Mouse (Mus musculus) hindbrain, embryonic 10.5 days (tissue): Measurements from ENCODE around the gene Trim58. TPM values are rescaled to one million over a fixed set of nuclear protein-coding genes. Genes with fewer than 3 reads are reported as not detected.

Experiments
- DNase-seq: peaks from one replicate; pipeline ENCODE4 v3.0.0-alpha.2; 2017; ENCODE audit warnings: low spot score
- H3K27ac ChIP-seq: fragments of 300-500 bp; sonication (generic); 2 replicates; pipeline ENCODE4 v1.5.1; 2016; ENCODE audit warnings: mild to moderate bottlenecking, moderate library complexity
- H3K27me3 ChIP-seq: fragments of 300-500 bp; sonication (generic); 2 replicates; pipeline ENCODE4 v1.6.1; 2016; ENCODE audit warnings: mild to moderate bottlenecking; ENCODE audit not compliant: poor library complexity, insufficient read depth, severe bottlenecking
- H3K36me3 ChIP-seq: fragments of 300-500 bp; sonication (generic); 2 replicates; pipeline ENCODE4 v1.6.1; 2016; ENCODE audit warnings: mild to moderate bottlenecking, moderate library complexity
- H3K4me1 ChIP-seq: fragments of 300-500 bp; sonication (generic); replicated peaks from 2 replicates; pipeline ENCODE4 v1.6.1; 2016; ENCODE audit warnings: mild to moderate bottlenecking
- H3K4me3 ChIP-seq: fragments of 300-500 bp; sonication (generic); 2 replicates; pipeline ENCODE4 v1.5.1; 2016; ENCODE audit warnings: mild to moderate bottlenecking, moderate library complexity
- H3K9me3 ChIP-seq: fragments of 300-500 bp; sonication (generic); 2 replicates; pipeline ENCODE4 v1.6.1; 2016; ENCODE audit warnings: mild to moderate bottlenecking, moderate library complexity
- WGBS: fragments of 180-500 bp; shearing (Covaris S2); methylation state at CpG from one replicate; pipeline ENCODE4 v1.1.7; 2016; 5-methylcytosine and 5-hydroxymethylcytosine counted together
- polyA plus RNA-seq: library from polyadenylated mRNA; unstranded; fragments of >200 nt; fragmentation: Nextera tagmentation; extraction: Ambion mirVana; gene quantifications from 2 replicates; pipeline ENCODE4 v1.2.1, GENCODE M21; 2016

Gene Trim58
- polyA plus RNA-seq, 1 experiment from 2014 or later = 0.60 TPM

DNA sequence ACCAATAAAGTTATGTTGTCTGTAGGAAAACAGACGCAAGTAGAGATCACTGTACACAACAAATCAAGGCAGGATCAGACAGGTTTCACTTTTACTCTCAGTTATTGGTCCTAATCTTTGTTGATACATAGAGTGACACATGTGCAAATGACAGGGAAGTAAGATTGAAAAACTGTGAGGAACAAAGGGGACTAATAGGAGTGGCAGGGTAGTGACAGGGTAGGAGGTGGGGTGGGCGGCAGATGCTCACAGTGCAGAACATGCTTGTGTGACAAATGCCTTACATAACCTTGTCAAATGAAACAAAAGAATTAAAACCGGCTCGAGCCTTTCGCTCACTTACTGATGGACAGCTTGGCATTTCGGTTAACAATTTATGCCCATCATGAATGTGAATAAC lies 21.5 kb upstream of the Trim58 start:
- Histone ChIP-seq H3K27me3 (no peaks in the 10 kb centered on the region), H3K4me3 (no peak overlapping the region), H3K36me3 (no peaks in the 10 kb centered on the region), H3K27ac (no peak overlapping the region), H3K4me1 (peaks cover 23% of the 10 kb centered on the region; the same call in 1 of the 2 replicates), H3K9me3 (no peaks in the 10 kb centered on the region)
- DNase-seq = no peak
- WGBS = 57% methylated on average over 6 of the region's 6 CpGs

DNA sequence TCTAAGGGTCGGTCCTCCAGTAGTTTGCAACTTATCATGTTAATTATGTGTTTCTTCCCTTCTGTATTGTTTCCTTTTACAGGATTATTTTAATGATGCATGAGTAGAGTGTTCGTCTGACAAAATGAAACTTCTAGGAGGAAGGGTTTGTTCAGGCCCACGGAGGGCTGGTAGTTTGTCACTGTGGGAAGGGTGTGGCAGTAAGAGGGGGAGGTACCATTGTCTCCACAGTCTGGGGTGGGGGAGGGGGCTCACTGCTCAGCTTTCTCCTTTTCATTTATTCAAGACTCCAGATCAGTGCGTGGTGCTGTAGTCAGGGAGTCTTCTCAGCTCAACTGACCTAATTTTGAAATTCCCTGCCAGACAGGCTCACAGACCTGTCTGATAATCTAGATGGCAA lies 14.1 kb upstream of the Trim58 start:
- Histone ChIP-seq H3K9me3 (no peaks in the 10 kb centered on the region), H3K27ac (no peak overlapping the region), H3K36me3 (no peaks in the 10 kb centered on the region), H3K4me3 (no peak overlapping the region), H3K4me1 (peaks cover 13% of the 10 kb centered on the region; the same call in 1 of the 2 replicates), H3K27me3 (no peaks in the 10 kb centered on the region; the same call in 1 of the 2 replicates)
- 64% methylated on average over 4 of the region's 4 CpGs for WGBS
- no peak for DNase-seq

DNA sequence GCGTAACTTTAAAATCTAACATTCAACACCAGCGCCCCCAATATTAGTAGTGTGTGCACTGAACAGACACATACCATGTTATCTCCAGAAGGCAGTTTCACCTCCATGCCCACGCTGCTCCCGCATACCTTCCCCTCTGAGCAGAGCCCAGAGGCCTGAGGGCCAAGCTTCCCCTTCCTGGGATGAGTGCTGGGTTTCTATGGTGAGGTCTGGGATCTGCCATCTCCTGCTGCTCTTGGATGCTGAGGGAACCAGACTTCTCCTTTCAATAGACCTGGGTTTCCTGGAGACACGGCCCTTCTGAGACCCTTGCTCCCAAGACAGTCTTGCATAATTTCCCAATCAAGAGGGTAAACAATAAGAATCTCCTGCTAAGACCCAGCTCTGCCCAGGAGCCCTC lies 9.9 kb upstream of the Trim58 start, which contains the start of gene Olfr323:
Gene Olfr323, minus strand, starts transcription at position 101 of the 400 bp plus-strand sequence.
- H3K9me3 ChIP-seq = no peaks in the 10 kb centered on the region
- WGBS = 82% methylated on average over 5 of the region's 5 CpGs
- DNase-seq = no peak
- H3K4me1 ChIP-seq = 0 out of 2 replicates have a peak, but pooled peaks cover 4% of the 10 kb centered on the region
- H3K27me3 ChIP-seq = no peaks in the 10 kb centered on the region; the same call in 1 of the 2 replicates
- H3K36me3 ChIP-seq = no peaks in the 10 kb centered on the region
- no peak within 1 kb of the TSS for H3K27ac ChIP-seq
- H3K4me3 ChIP-seq = no peak within 1 kb of the TSS

GRCm38 (mm10) chr11:58634878-58635277 lies 5.4 kb upstream of the Trim58 start:
- WGBS = 73% methylated on average over 4 of the region's 4 CpGs
- Histone ChIP-seq H3K4me1 (no peaks in the 10 kb centered on the region), H3K36me3 (no peaks in the 10 kb centered on the region), H3K27me3 (peaks cover 17% of the 10 kb centered on the region; the same call in 1 of the 2 replicates), H3K27ac (no peak overlapping the region), H3K4me3 (no peak overlapping the region), H3K9me3 (no peaks in the 10 kb centered on the region)
- no peak for DNase-seq

DNA sequence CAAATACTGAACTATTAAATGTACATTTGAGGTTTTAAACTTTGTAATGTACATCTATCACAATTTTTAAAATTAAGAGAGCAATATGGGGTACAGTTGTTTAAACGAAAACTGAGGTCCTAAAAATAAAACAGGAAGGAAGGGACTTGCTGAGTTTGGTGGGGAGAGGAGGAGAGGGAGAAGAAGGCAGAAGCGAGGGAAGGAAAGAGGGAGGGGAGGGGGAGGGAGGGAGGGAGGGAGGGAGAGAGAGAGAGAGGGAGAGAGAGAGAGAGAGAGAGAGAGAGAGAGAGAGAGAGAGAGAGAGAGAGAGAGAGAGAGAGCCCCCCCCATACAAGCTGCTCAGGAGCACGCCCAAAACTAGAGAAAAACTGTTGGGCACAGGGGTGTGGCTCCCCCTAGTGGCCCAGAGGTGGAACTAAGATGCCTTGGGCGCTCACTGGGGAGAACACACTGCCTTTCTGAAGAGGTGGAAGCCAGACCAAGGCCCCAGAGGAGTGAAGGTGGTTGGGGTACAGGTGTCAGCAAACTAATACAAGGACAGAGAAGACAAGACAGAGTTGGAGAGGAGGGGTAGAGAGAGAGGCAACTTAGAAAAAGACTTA lies 3.8 kb upstream of the Trim58 start:
- Histone ChIP-seq H3K9me3 (no peaks in the 10 kb centered on the region), H3K27me3 (peaks cover 31% of the 10 kb centered on the region), H3K4me1 (peaks cover 10% of the 10 kb centered on the region), H3K27ac (no peak overlapping the region), H3K36me3 (no peaks in the 10 kb centered on the region), H3K4me3 (no peak overlapping the region)
- 38% methylated on average over 4 of the region's 4 CpGs for WGBS
- peak; percentile 64 for DNase-seq

DNA sequence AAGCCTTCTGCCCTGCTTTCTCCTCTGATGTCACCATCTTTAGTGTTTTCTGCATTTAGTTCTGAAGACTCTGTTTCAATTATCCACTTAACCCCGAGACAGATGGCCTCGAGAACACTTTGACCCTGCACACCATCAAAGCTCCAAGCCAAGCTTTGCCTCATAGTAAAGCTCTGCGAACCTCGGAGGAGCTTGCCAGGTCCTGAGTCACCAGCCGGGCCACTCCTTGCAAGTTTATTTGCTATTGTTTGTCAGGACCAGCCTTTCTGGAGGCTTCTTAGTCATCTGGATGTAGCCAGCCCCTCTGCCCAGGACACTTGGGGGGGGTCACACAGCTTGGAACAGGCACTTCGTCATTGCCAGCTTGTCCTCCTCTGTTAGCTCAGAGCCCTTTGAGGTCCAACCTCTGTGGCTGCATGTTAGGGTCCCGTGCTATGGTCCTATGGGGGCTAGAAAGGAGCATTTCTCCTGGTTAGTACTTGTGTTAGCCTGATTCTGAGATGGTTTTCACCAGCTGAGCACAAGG lies 2.0 kb upstream of the Trim58 start:
- no peak for DNase-seq
- peaks cover 41% of the 10 kb centered on the region for H3K27me3 ChIP-seq

GRCm38 (mm10) chr11:58641057-58641456 lies 792 bp downstream of the Trim58 start:
- H3K27me3 ChIP-seq = peaks cover 41% of the 10 kb centered on the region
- peak overlapping the region; percentile 52 for H3K4me3 ChIP-seq
- H3K4me1 ChIP-seq = peaks cover 10% of the 10 kb centered on the region
- DNase-seq = no peak
- no peaks in the 10 kb centered on the region for H3K9me3 ChIP-seq
- H3K27ac ChIP-seq = peak overlapping the region; percentile 79
- WGBS = 29% methylated on average over 14 of the region's 14 CpGs
- no peaks in the 10 kb centered on the region for H3K36me3 ChIP-seq

More for the DNA sequence above, 2.0 kb upstream of the Trim58 start:
- H3K36me3 ChIP-seq = no peaks in the 10 kb centered on the region
- WGBS = 71% methylated on average over 7 of the region's 7 CpGs
- no peaks in the 10 kb centered on the region for H3K9me3 ChIP-seq
- H3K4me1 ChIP-seq = peaks cover 10% of the 10 kb centered on the region
- H3K27ac ChIP-seq = no peak overlapping the region
- H3K4me3 ChIP-seq = no peak overlapping the region

DNA sequence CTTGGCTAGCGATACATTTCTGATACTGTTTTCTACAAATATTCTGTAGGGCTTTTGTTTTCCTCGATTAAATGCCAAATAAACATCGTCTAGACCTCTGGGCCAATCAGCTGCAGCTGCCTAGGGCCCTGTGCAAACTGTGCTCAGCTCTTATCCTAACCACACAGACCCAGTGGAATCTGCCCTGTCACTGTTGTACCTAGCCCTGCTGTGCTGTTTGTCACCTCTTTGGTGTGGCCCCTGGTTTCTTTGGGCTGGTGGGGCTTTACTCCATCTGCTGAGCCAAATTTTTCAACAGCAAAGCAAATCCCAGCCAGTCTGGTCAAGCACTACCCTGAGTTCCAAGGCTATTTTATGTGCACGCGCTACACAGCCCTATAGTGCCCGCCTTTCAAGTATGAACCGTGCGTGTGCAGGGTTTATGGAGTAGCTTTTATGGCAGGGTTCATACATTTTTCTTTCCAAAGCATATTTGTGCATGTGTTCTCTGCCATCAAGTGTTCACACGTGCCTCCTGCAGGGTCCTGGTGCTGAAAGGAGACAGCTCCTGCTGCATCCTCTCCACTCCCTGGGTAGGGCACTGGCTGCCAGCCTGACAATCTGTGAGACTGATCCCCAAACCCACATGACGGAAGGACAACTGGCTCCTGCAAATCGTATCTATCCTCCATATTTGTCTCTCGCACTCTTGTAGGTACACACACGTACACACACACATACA lies 1.5 kb downstream of the Trim58 start:
- Histone ChIP-seq H3K4me1 (peaks cover 10% of the 10 kb centered on the region), H3K9me3 (no peaks in the 10 kb centered on the region), H3K36me3 (no peaks in the 10 kb centered on the region), H3K27me3 (peaks cover 41% of the 10 kb centered on the region), H3K4me3 (no peak overlapping the region), H3K27ac (no peak overlapping the region)
- WGBS = 86% methylated on average over 13 of the region's 13 CpGs
- DNase-seq = no peak

DNA sequence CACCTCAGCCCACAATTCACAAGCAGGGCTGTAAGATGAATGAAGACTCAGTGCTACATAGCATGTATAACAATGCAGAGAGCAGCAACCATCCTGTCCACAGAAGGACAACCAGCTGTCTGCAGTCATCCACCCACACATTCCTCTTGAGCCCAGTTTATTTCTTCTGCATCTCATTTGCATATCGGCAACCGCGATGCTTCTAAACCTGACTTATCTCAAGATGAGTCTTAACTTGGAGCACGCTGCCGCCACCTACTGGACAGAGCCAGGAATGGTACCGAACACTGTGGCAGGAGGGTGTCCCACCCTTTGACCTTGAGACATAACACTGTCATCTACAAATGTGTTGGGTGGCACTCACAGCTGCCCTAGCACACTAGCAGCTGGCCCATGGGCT lies 3.1 kb downstream of the Trim58 start:
- Histone ChIP-seq H3K9me3 (no peaks in the 10 kb centered on the region), H3K27me3 (peaks cover 31% of the 10 kb centered on the region), H3K4me3 (no peak overlapping the region), H3K4me1 (peaks cover 10% of the 10 kb centered on the region), H3K36me3 (no peaks in the 10 kb centered on the region), H3K27ac (no peak overlapping the region)
- DNase-seq = peak; percentile 48
- 36% methylated on average over 6 of the region's 6 CpGs for WGBS

DNA sequence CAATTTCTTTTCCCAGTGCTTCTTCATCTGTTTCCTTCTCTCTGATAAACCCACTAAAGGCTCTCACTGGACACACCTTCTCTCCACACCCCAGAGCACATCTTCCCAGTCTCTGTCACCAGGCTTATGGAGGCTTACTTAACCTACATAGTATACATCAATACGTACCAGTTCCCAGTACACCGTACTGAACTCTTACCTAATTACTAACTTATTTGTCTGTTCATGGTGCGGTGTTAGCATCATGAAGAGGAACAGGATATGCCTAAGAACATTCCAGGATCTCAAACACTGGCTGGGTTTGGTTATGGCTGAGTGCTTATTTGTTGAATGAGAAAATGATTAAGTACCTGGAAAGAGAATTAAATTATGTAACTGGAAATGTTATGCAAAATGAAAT lies 14.9 kb downstream of the Trim58 start:
- H3K27ac ChIP-seq = no peak overlapping the region
- H3K9me3 ChIP-seq = 0 out of 2 replicates have a peak, but pooled peaks cover 3% of the 10 kb centered on the region

GRCm38 (mm10) chr11:58658596-58658995 lies 18.3 kb downstream of the Trim58 start, which contains the start of gene Olfr322:
Gene Olfr322, plus strand, starts transcription at chr11:58658782.
- no peak for DNase-seq
- Histone ChIP-seq H3K27me3 (no peaks in the 10 kb centered on the region), H3K36me3 (no peaks in the 10 kb centered on the region), H3K4me1 (peaks cover 6% of the 10 kb centered on the region; the same call in 1 of the 2 replicates), H3K9me3 (no peaks in the 10 kb centered on the region), H3K27ac (no peak within 1 kb of the TSS), H3K4me3 (no peak within 1 kb of the TSS)
- WGBS = 84% methylated on average over 4 of the region's 4 CpGs

More for the DNA sequence above, 14.9 kb downstream of the Trim58 start:
- Histone ChIP-seq H3K36me3 (no peaks in the 10 kb centered on the region), H3K27me3 (no peaks in the 10 kb centered on the region), H3K4me3 (no peak overlapping the region), H3K4me1 (peaks cover 6% of the 10 kb centered on the region; the same call in 1 of the 2 replicates)
- WGBS = 92% methylated on average over 3 of the region's 3 CpGs
- DNase-seq = no peak

DNA sequence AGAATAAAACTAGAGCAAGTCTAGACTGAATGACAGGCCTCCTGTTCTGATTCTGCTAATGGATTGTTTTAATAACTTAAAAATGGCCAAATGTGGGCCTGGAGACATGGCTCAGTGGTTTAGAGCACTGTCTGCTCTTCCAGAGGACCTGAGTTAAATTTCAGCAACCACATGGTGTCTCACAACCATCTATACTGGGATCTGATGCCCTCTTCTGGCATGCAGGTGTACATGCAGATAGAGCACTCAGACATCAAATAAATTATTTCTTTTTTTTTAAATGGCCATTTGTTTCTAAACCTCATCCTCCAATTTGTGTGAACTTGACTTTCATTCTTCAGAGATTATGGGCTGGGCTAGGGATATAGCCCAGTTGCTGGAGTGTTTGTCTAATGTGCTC lies 29.0 kb downstream of the Trim58 start:
- Histone ChIP-seq H3K27me3 (no peaks in the 10 kb centered on the region), H3K4me1 (no peaks in the 10 kb centered on the region), H3K9me3 (no peaks in the 10 kb centered on the region), H3K27ac (no peak overlapping the region), H3K36me3 (no peaks in the 10 kb centered on the region), H3K4me3 (no peak overlapping the region)
- DNase-seq = no peak

DNA sequence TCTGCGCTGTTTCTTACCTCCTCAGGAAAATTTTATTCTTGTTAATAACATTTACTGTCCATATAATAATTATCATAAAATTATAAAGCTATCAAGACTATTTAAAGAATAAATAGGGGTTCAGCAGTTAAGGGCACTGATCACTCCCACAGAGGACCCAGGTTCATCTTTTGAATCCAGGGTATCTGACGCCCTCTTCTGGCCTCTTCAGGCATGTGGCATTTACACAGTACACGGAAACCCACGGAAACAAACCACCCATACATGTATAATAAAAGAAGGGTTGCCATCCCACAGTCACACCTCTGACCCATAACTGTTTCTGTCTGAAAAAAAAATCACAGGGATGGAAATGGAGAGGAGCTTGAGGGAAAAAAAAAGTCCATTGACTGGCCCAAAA lies 31.6 kb downstream of the Trim58 start:
- Histone ChIP-seq H3K4me3 (no peak overlapping the region), H3K36me3 (no peaks in the 10 kb centered on the region), H3K27me3 (no peaks in the 10 kb centered on the region), H3K9me3 (no peaks in the 10 kb centered on the region), H3K27ac (no peak overlapping the region), H3K4me1 (no peaks in the 10 kb centered on the region)
- 58% methylated on average over 4 of the region's 4 CpGs for WGBS
- DNase-seq = no peak
